7 mouse cellular contexts compared by ENCODE assay signal in genomic region chr2:62401011-62401410, GRCm38 (mm10).
"Had no signal": no experiment of that assay in that cellular context is flagged by ENCODE, and none has a peak within 500 bp of the region (broad histone marks: within the 10 kb centered on the region; RNA-seq: fewer than 3 reads in every experiment).

No protein-coding gene starts in this region.

- DNase-seq: kidney, postnatal 25 days; left cerebral cortex, postnatal 4 days; lung, adult 18-20 months; right cerebral cortex, postnatal 14 days had no signal

- H3K4me1 ChIP-seq: limb, embryonic 13.5 days; midbrain, embryonic 13.5 days had no signal

- H3K27ac ChIP-seq: limb, embryonic 13.5 days; liver, embryonic 14.5 days; midbrain, embryonic 13.5 days had no signal

- H3K27me3 ChIP-seq: limb, embryonic 13.5 days; midbrain, embryonic 13.5 days had no signal

- H3K9ac ChIP-seq: limb, embryonic 13.5 days; liver, embryonic 14.5 days; midbrain, embryonic 13.5 days had no signal

- H3K4me2 ChIP-seq: limb, embryonic 13.5 days; midbrain, embryonic 13.5 days had no signal

- H3K36me3 ChIP-seq: limb, embryonic 13.5 days; midbrain, embryonic 13.5 days had no signal

- H3K9me3 ChIP-seq: limb, embryonic 13.5 days; midbrain, embryonic 13.5 days had no signal

- ATAC-seq: midbrain, embryonic 13.5 days had no signal

- H3K4me3 ChIP-seq: limb, embryonic 13.5 days; midbrain, embryonic 13.5 days had no signal
